Mouse (Mus musculus): ENCODE measurements around the gene Atp2a2.

Atp2a2 gene

GRCm38 (mm10) chr5:122502077-122502941 is at the start of gene Atp2a2:
Atp2a2 (minus strand) TSS chr5:122502225.
- peak; percentile 97 for DNase-seq (ENCODE audit: low spot score)

- no peak for DNase-seq (ENCODE audit: low spot score)
Observed at GRCm38 (mm10) chr5:122550460-122550859, 48.4 kb upstream of the Atp2a2 start.

- DNase-seq (ENCODE audit: low spot score): no peak
Observed at GRCm38 (mm10) chr5:122548671-122549070, 46.6 kb upstream of the Atp2a2 start.

GRCm38 (mm10) chr5:122547810-122548209 is 45.8 kb upstream of the Atp2a2 start:
- DNase-seq (ENCODE audit: low spot score): no peak

- DNase-seq (ENCODE audit: low spot score): no peak
Observed at GRCm38 (mm10) chr5:122547251-122547714, 45.3 kb upstream of the Atp2a2 start.

- DNase-seq (ENCODE audit: low spot score): no peak
Observed at GRCm38 (mm10) chr5:122543392-122543791, 41.4 kb upstream of the Atp2a2 start.

GRCm38 (mm10) chr5:122541871-122542270 is 39.8 kb upstream of the Atp2a2 start:
- no peak for DNase-seq (ENCODE audit: low spot score)

GRCm38 (mm10) chr5:122538077-122538476 is 36.1 kb upstream of the Atp2a2 start:
- no peak for DNase-seq (ENCODE audit: low spot score)

GRCm38 (mm10) chr5:122537654-122538053 is 35.6 kb upstream of the Atp2a2 start:
- DNase-seq (ENCODE audit: low spot score): no peak

- DNase-seq (ENCODE audit: low spot score): no peak
Observed at GRCm38 (mm10) chr5:122533884-122534283, 31.9 kb upstream of the Atp2a2 start.

GRCm38 (mm10) chr5:122529913-122530604 is 28.0 kb upstream of the Atp2a2 start:
- no peak for DNase-seq (ENCODE audit: low spot score)

- DNase-seq (ENCODE audit: low spot score): peak; percentile 69
Observed at GRCm38 (mm10) chr5:122529316-122529715, 27.3 kb upstream of the Atp2a2 start.

GRCm38 (mm10) chr5:122528591-122528990 is 26.6 kb upstream of the Atp2a2 start:
- DNase-seq (ENCODE audit: low spot score): no peak

GRCm38 (mm10) chr5:122527761-122528160 is 25.7 kb upstream of the Atp2a2 start:
- no peak for DNase-seq (ENCODE audit: low spot score)

GRCm38 (mm10) chr5:122526878-122527730 is 25.1 kb upstream of the Atp2a2 start:
- no peak for DNase-seq (ENCODE audit: low spot score)

- no peak for DNase-seq (ENCODE audit: low spot score)
Observed at GRCm38 (mm10) chr5:122526405-122526804, 24.4 kb upstream of the Atp2a2 start.

- no peak for DNase-seq (ENCODE audit: low spot score)
Observed at GRCm38 (mm10) chr5:122525238-122525931, 23.4 kb upstream of the Atp2a2 start.

- no peak for DNase-seq (ENCODE audit: low spot score)
Observed at GRCm38 (mm10) chr5:122524854-122525237, 22.8 kb upstream of the Atp2a2 start.

- DNase-seq (ENCODE audit: low spot score): no peak
Observed at GRCm38 (mm10) chr5:122524244-122524643, 22.2 kb upstream of the Atp2a2 start.

- no peak for DNase-seq (ENCODE audit: low spot score)
Observed at GRCm38 (mm10) chr5:122521130-122521473, 19.1 kb upstream of the Atp2a2 start.

GRCm38 (mm10) chr5:122520254-122521129 is 18.5 kb upstream of the Atp2a2 start:
- DNase-seq (ENCODE audit: low spot score): no peak
